Mouse (Mus musculus) testis, adult 2 months (tissue): ENCODE measurements at regions not wholly inside any gene's neighbourhood (a gene's known extent, or its start where the extent isn't known, plus 50 kb on each side); places are given as distances from the start of the nearest gene placed in this dataset.

Source experiments
- CTCF ChIP-seq: fragments of 200-500 bp; IDR thresholded peaks from 2 replicates; pipeline ENCODE4 v1.5.1; 2012; ENCODE audit warnings: low read depth, mild to moderate bottlenecking, inconsistent platforms, low read length, moderate library complexity; ENCODE audit not compliant: control insufficient read depth, insufficient read depth, insufficient replicate concordance
- POLR2A ChIP-seq: fragments of 200-500 bp; IDR thresholded peaks from 2 replicates; pipeline ENCODE4 v1.6.1; 2012; ENCODE audit warnings: low read depth, mild to moderate bottlenecking, inconsistent platforms, low read length, moderate library complexity; ENCODE audit not compliant: control insufficient read depth

DNA sequence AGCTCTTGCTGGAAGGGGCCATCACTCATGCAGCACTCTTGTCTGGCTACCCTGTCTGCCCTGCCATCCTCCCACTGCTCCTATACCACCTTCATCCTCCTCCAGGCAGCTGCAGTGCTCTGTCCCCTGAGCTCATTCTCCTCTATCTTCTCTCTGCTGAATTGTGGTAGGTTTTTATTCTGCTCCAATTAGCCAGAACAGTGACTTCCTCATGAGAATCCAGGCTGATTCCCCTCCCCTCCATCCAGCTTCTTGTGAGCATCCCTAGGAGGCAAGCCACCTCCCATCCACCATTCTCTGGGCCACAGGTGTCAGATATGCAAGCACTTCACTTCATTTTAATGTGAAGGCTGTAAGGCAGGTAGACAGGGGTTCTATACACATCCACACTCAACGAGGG is 132.1 kb downstream of the Wscd1 start:
- TF ChIP-seq POLR2A (no peak), CTCF (no peak)
